Mouse (Mus musculus) megakaryocyte, embryonic 14.5 days (primary cell): Measurements from ENCODE around the gene Pla2g4e.

Source experiments
- FLI1 ChIP-seq: IDR thresholded peaks from 2 replicates; pipeline ENCODE4 v1.6.1; 2012; ENCODE audit warnings: low read length, inconsistent platforms, mixed read lengths
- GATA1 ChIP-seq: IDR thresholded peaks from 3 replicates; pipeline ENCODE4 v1.6.1; 2012; ENCODE audit warnings: mixed read lengths, low read length, inconsistent platforms, borderline replicate concordance

- TF ChIP-seq GATA1 (no peak), FLI1 (no peak)
Measured at GRCm38 (mm10) chr2:120171362-120171761, 73.8 kb downstream of the Pla2g4e start.
